Mouse (Mus musculus): ENCODE results near the gene Dpyd. TPM values are rescaled to one million over a fixed set of nuclear protein-coding genes. Genes with fewer than 3 reads are reported as not detected.

Gene Dpyd
- total and polyA plus RNA-seq, 3 experiments, result 2.0 to 4.5 (median 4.3) TPM

- no peaks in the 10 kb centered on the region for H3K79me2 ChIP-seq (replicated peaks; ENCODE audit: control insufficient read depth, insufficient read depth, low read length)
- no peak for DNase-seq
- TF ChIP-seq CTCF (IDR thresholded peaks at IDR 0.05) (no peak), POLR2A (IDR thresholded peaks at IDR 0.05; ENCODE audit: insufficient read depth, low read depth, low read length) (no peak), EP300 (IDR thresholded peaks at IDR 0.05; ENCODE audit: insufficient read depth, low read depth, low read length) (no peak)
- no peak overlapping the region for H3K9ac ChIP-seq (ENCODE audit: low read depth, low read length)
- no peaks in the 10 kb centered on the region for H3K27me3 ChIP-seq (ENCODE audit: control insufficient read depth, insufficient read depth, low read length)
- H3K36me3 ChIP-seq (ENCODE audit: control insufficient read depth, insufficient read depth, low read length), result no peaks in the 10 kb centered on the region
- 56% methylated on average over 17 of the region's 17 CpGs for WGBS
- H3K27ac ChIP-seq, result no peak overlapping the region
- no peaks in the 10 kb centered on the region for H3K4me1 ChIP-seq (ENCODE audit: control insufficient read depth, insufficient read depth, low read length)
- no peak overlapping the region for H3K4me3 ChIP-seq
- intact Hi-C loops (cut with DNase I), result no loop called here
Measured at GRCm38 (mm10) chr3:119154604-119155444, 592.9 kb downstream of the Dpyd start.

- TF ChIP-seq CTCF (IDR thresholded peaks at IDR 0.05), result no peak
- no peak for TF ChIP-seq EP300 (IDR thresholded peaks at IDR 0.05; ENCODE audit: insufficient read depth, low read depth, low read length)
- TF ChIP-seq POLR2A (IDR thresholded peaks at IDR 0.05; ENCODE audit: insufficient read depth, low read depth, low read length), result no peak
- intact Hi-C loops (cut with DNase I), result no loop called here
- Histone ChIP-seq H3K9ac (ENCODE audit: low read depth, low read length) (no peak overlapping the region), H3K79me2 (replicated peaks; ENCODE audit: control insufficient read depth, insufficient read depth, low read length) (no peaks in the 10 kb centered on the region), H3K36me3 (ENCODE audit: control insufficient read depth, insufficient read depth, low read length) (no peaks in the 10 kb centered on the region), H3K27ac (no peak overlapping the region), H3K4me1 (ENCODE audit: control insufficient read depth, insufficient read depth, low read length) (no peaks in the 10 kb centered on the region), H3K27me3 (ENCODE audit: control insufficient read depth, insufficient read depth, low read length) (no peaks in the 10 kb centered on the region), H3K4me3 (no peak overlapping the region)
- no peak for DNase-seq
- 83% methylated on average over 4 of the region's 4 CpGs for WGBS
Measured at GRCm38 (mm10) chr3:119158670-119159069, 596.7 kb downstream of the Dpyd start.

- Histone ChIP-seq H3K36me3 (ENCODE audit: control insufficient read depth, insufficient read depth, low read length) (no peaks in the 10 kb centered on the region), H3K27ac (no peak overlapping the region), H3K4me3 (no peak overlapping the region), H3K9ac (ENCODE audit: low read depth, low read length) (no peak overlapping the region), H3K27me3 (ENCODE audit: control insufficient read depth, insufficient read depth, low read length) (no peaks in the 10 kb centered on the region), H3K79me2 (replicated peaks; ENCODE audit: control insufficient read depth, insufficient read depth, low read length) (no peaks in the 10 kb centered on the region), H3K4me1 (ENCODE audit: control insufficient read depth, insufficient read depth, low read length) (no peaks in the 10 kb centered on the region)
- no peak for DNase-seq
- WGBS, result 73% methylated on average over 6 of the region's 6 CpGs
- TF ChIP-seq EP300 (IDR thresholded peaks at IDR 0.05; ENCODE audit: insufficient read depth, low read depth, low read length) (no peak), POLR2A (IDR thresholded peaks at IDR 0.05; ENCODE audit: insufficient read depth, low read depth, low read length) (no peak), CTCF (IDR thresholded peaks at IDR 0.05) (no peak)
- intact Hi-C loops (cut with DNase I), result no loop called here
Measured at GRCm38 (mm10) chr3:119165691-119166090, 603.8 kb downstream of the Dpyd start.

- Histone ChIP-seq H3K27ac (no peak overlapping the region), H3K4me1 (ENCODE audit: control insufficient read depth, insufficient read depth, low read length) (no peaks in the 10 kb centered on the region), H3K79me2 (replicated peaks; ENCODE audit: control insufficient read depth, insufficient read depth, low read length) (no peaks in the 10 kb centered on the region), H3K36me3 (ENCODE audit: control insufficient read depth, insufficient read depth, low read length) (no peaks in the 10 kb centered on the region), H3K27me3 (ENCODE audit: control insufficient read depth, insufficient read depth, low read length) (no peaks in the 10 kb centered on the region), H3K4me3 (no peak overlapping the region), H3K9ac (ENCODE audit: low read depth, low read length) (no peak overlapping the region)
- intact Hi-C loops (cut with DNase I), result no loop called here
- DNase-seq, result no peak
- no peak for TF ChIP-seq CTCF (IDR thresholded peaks at IDR 0.05)
- TF ChIP-seq POLR2A (IDR thresholded peaks at IDR 0.05; ENCODE audit: insufficient read depth, low read depth, low read length), result no peak
- 75% methylated on average over 2 of the region's 2 CpGs for WGBS
Measured at GRCm38 (mm10) chr3:119168166-119168565, 606.2 kb downstream of the Dpyd start.

GRCm38 (mm10) chr3:119168661-119169060 lies 606.7 kb downstream of the Dpyd start:
- no peak overlapping the region for H3K4me3 ChIP-seq
- 31% methylated on average over 1 of the region's 1 CpGs for WGBS
- intact Hi-C loops (cut with DNase I), result no loop called here
- H3K27ac ChIP-seq, result no peak overlapping the region
- H3K27me3 ChIP-seq (ENCODE audit: control insufficient read depth, insufficient read depth, low read length), result no peaks in the 10 kb centered on the region
- H3K4me1 ChIP-seq (ENCODE audit: control insufficient read depth, insufficient read depth, low read length), result no peaks in the 10 kb centered on the region
- no peaks in the 10 kb centered on the region for H3K36me3 ChIP-seq (ENCODE audit: control insufficient read depth, insufficient read depth, low read length)
- no peaks in the 10 kb centered on the region for H3K79me2 ChIP-seq (replicated peaks; ENCODE audit: control insufficient read depth, insufficient read depth, low read length)
- no peak for TF ChIP-seq POLR2A (IDR thresholded peaks at IDR 0.05; ENCODE audit: insufficient read depth, low read depth, low read length)
- no peak for TF ChIP-seq EP300 (IDR thresholded peaks at IDR 0.05; ENCODE audit: insufficient read depth, low read depth, low read length)
- no peak for TF ChIP-seq CTCF (IDR thresholded peaks at IDR 0.05)
- DNase-seq, result no peak
- no peak overlapping the region for H3K9ac ChIP-seq (ENCODE audit: low read depth, low read length)

- intact Hi-C loops (cut with DNase I), result no loop called here
- Histone ChIP-seq H3K79me2 (replicated peaks; ENCODE audit: control insufficient read depth, insufficient read depth, low read length) (no peaks in the 10 kb centered on the region), H3K36me3 (ENCODE audit: control insufficient read depth, insufficient read depth, low read length) (no peaks in the 10 kb centered on the region), H3K4me3 (no peak overlapping the region), H3K27ac (no peak overlapping the region), H3K9ac (ENCODE audit: low read depth, low read length) (no peak overlapping the region), H3K4me1 (ENCODE audit: control insufficient read depth, insufficient read depth, low read length) (no peaks in the 10 kb centered on the region), H3K27me3 (ENCODE audit: control insufficient read depth, insufficient read depth, low read length) (no peaks in the 10 kb centered on the region)
- 81% methylated on average over 3 of the region's 3 CpGs for WGBS
- no peak for TF ChIP-seq POLR2A (IDR thresholded peaks at IDR 0.05; ENCODE audit: insufficient read depth, low read depth, low read length)
- TF ChIP-seq CTCF (IDR thresholded peaks at IDR 0.05), result no peak
- no peak for TF ChIP-seq EP300 (IDR thresholded peaks at IDR 0.05; ENCODE audit: insufficient read depth, low read depth, low read length)
- no peak for DNase-seq
Measured at GRCm38 (mm10) chr3:119183261-119183660, 621.3 kb downstream of the Dpyd start.

Measured in heart, adult 2 months (tissue).